Mouse (Mus musculus) cerebellum, postnatal 4 days (tissue): ENCODE data around the gene Pkd1l3.
A peak's percentile ranks its signal among the peaks of the same experiment; 100 is the strongest.

ENCODE experiments used
- DNase-seq, 2 experiments: peaks; one replicate each; pipeline ENCODE4 v3.0.0; 2022; ENCODE audit warnings: low spot score in 2 of 2, mixed read lengths in 1 of 2

The Pkd1l3 gene

GRCm38 (mm10) chr8:109697754-109698153 is 83.4 kb downstream of the Pkd1l3 start:
- no peak for DNase-seq

- DNase-seq = no peak
Measured at GRCm38 (mm10) chr8:109698477-109698876, 84.2 kb downstream of the Pkd1l3 start.

- no peak for DNase-seq
Measured at GRCm38 (mm10) chr8:109704565-109705319, 90.4 kb downstream of the Pkd1l3 start.

DNA sequence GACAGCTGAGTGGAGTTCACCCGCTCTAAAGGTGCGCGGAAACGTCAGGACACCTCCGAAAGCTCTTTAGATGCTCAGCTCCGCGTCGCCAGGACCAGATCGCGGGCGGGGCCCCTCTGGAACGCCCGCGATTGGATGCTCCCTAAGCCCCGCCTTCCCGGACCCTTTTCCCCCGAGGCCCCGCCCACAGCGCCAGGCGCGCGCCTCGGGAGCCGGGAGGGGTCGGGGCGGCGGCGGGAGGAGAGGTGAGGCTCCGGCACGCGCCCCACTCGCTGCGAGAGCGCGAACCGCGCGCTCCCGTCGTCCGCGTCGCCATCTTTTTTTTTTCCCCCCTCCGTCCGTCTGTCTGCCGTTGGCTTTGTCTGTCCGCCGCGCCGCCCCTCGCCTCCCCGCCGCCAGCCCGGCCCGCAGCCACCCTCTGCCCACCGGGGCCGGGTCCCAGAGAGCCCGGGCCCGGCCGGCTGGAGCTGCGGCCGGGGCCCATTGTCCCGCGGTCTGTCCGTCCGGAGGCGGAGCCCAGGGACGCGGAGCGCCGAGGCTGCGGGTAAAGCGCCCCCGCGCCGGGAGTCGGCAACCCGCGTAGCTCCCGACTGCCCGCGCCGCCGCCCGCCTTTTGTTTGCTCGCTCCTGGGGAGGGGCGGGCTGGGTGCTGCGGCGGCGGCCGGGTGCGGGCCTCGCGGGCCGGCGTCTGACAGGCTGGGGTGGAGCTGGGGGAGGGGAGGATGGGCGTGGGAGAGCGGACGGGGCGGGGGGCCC is 91.2 kb downstream of the Pkd1l3 start, which contains the start of gene Zfp821:
Zfp821 (plus strand) TSS at position 227 of the 756 bp plus-strand sequence.
- DNase-seq = peak; percentile 87 to 96

- DNase-seq = no peak
Measured at GRCm38 (mm10) chr8:109706076-109706873, 92.0 kb downstream of the Pkd1l3 start.

- peak in 1 of 2 experiments; percentile 71 for DNase-seq
Measured at GRCm38 (mm10) chr8:109706874-109707237, 92.5 kb downstream of the Pkd1l3 start.

DNA sequence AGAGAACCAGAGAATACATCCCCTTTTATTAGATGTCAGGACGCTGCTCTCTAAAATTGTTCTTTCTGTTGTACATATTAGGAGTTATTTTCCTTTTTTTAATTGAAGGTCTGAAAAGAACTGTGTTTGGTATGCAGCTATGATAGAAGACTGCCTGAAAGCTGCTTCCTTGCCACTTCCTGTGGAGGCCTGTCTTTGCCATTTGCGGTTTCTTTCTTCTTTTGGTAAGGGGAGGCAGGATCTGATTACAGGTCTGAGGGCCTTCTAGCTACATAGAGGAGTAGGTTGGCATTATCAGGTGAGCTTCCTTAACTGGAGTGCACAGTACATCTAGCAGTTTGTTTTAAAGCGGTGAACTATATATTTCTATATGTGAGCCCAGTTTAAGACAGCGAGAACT is 93.6 kb downstream of the Pkd1l3 start:
- no peak for DNase-seq

GRCm38 (mm10) chr8:109712521-109712920 is 98.2 kb downstream of the Pkd1l3 start:
- no peak for DNase-seq

DNA sequence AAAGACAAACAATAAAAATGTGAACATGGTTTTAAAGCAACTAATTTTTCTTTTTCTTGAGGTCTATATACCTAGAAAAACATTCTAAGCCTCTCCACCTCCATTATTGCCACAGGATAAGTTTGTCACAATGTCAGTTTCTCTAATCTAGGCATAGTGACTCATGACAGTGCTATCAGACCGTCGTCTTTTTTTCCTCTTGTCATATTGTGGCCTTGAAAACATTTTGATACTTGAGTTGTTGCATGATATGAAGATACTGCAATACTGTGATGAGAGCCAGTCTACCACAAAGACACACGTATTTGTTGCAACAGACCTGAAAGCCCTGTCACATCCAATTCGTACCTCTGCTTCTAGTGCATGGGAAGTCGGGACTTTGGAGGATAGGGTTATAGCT is 100.6 kb downstream of the Pkd1l3 start:
- DNase-seq = no peak
